Mouse (Mus musculus) liver, postnatal 0 days (tissue): ENCODE measurements at regions not wholly inside any gene's neighbourhood (a gene's known extent, or its start where the extent isn't known, plus 50 kb on each side); places are given as distances from the start of the nearest gene placed in this dataset.

ENCODE experiments used
- CTCF ChIP-seq: sonication (generic); IDR thresholded peaks from 2 replicates; pipeline ENCODE4 v1.5.1; 2016; ENCODE audit warnings: antibody characterized with exemption, low read depth
- EP300 ChIP-seq: IDR thresholded peaks from 2 replicates; pipeline ENCODE4 v1.6.1; 2016; ENCODE audit warnings: antibody characterized with exemption, low read depth, mild to moderate bottlenecking

DNA sequence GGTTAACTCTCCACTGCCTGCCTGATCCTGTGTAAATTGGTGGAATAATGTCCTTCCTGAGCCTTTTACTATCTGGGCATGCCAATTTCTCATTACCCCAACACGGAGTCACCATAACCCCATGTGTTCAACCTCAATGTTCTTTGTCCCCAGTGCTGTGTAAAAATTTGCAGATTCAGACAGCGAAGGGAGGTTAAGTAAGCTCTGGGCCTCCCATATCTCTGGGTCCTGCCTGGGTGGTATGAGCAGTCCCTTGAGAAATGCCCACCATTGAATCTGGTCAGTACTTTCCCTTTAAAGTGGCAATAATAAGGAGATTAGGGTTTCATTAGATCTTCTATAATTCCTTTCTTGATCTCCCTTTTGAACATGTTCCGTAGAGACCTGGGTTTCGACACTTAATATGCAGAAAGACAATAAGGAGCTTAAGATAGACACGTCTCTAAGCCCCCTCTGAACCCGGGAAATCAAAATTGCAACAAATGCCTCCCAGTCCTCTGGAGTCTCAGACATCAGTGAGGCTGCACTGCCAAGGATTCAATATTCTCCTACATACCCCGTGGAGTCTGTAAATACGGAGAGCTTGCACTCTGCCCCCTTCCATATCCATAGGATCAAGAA, 279.0 kb upstream of the Apob start:
- TF ChIP-seq CTCF (no peak), EP300 (no peak)
